Mouse (Mus musculus): ENCODE measurements around the gene Rpsa.

DNA sequence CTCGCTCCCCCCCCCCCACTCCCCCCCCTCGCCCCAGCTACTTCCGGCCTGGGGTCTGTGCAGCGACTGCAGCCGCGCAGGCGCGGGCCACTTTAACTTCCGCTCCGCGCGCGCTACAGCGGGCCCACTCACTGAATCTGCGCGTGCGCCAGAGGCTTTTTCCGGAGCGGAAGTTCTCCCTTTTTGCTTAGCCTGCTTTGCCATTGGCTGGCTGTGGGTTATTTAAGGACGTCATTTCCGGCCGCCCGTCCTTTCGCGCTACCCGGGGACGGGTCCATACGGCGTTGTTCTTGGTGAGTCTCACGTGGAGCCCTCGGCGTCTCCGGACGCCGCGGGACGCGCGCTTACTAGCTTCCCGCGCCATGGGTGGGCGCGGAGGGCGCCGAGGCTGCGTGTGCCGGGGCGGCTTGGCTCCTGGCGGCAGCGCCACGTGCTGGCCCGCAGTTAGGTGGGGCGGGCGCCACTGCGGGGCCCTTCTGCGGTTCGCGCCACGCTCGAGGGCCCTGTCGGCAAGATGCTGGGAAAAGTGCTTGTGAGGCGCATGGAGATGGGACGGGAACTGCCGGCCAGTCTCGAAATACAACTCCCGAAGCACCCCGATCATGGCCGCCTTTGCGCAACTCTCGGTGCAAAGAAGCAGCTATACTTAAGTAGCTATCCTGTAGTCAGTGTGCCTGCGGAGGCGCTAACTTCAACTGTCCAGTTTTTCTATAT, at the start of gene Rpsa:
- TF ChIP-seq CTCF (IDR thresholded peaks at IDR 0.05; ENCODE audit: insufficient read depth, low read length) (no peak), POLR2A (IDR thresholded peaks at IDR 0.05; ENCODE audit: borderline replicate concordance, extremely low read depth, low read depth, low read length) (peak; percentile 95)

Data from lung, adult 2 months (tissue).